Mouse (Mus musculus) CH12.LX (cell line): ENCODE measurements around the gene Map4k4. TPM values are rescaled to one million over a fixed set of nuclear protein-coding genes. Genes with fewer than 3 reads are reported as not detected.

ENCODE experiments used
- DNase-seq: peaks from one replicate; pipeline ENCODE4 v3.0.0-alpha.2; 2013; ENCODE audit errors: extremely low read depth
- H3K27ac ChIP-seq: 2 replicates; pipeline ENCODE4 v1.5.1; 2012; ENCODE audit warnings: low read depth, mild to moderate bottlenecking, control low read depth, moderate library complexity; ENCODE audit not compliant: insufficient read depth
- H3K27me3 ChIP-seq: replicated peaks from 2 replicates; pipeline ENCODE3; 2012; ENCODE audit warnings: inconsistent platforms
- H3K36me3 ChIP-seq, 2 experiments: replicated peaks in 1 of 2; 2 replicates each; pipeline versions ENCODE3 to v1.6.1; 2012; ENCODE audit warnings: inconsistent platforms in 1 of 2, low read length in 1 of 2, mild to moderate bottlenecking in 1 of 2, mixed read lengths in 1 of 2, moderate library complexity in 1 of 2; ENCODE audit not compliant: control insufficient read depth in 1 of 2, insufficient read depth in 1 of 2
- H3K4me1 ChIP-seq, 2 experiments: 2 replicates each; pipeline ENCODE4 v1.6.1; 2012; ENCODE audit warnings: inconsistent platforms in 1 of 2, moderate library complexity in 1 of 2; ENCODE audit not compliant: insufficient read depth in 2 of 2, control insufficient read depth in 1 of 2
- H3K4me2 ChIP-seq: 2 replicates; pipeline ENCODE4 v1.6.1; 2012; ENCODE audit warnings: low read depth, mild to moderate bottlenecking, control low read depth; ENCODE audit not compliant: poor library complexity, insufficient read depth, severe bottlenecking
- H3K4me3 ChIP-seq, 3 experiments: fragments of 150-350 bp in 1 of 3; sonication (generic) in 1 of 3; replicated peaks in 1 of 3; 2 replicates each; pipeline versions ENCODE3 to v1.5.1; 2011 to 2012; ENCODE audit warnings: low read depth in 2 of 3, low read length in 2 of 3, mild to moderate bottlenecking in 2 of 3, moderate library complexity in 2 of 3, control low read depth in 1 of 3, improper control_type of control experiment in 1 of 3, inconsistent platforms in 1 of 3, mixed read lengths in 1 of 3; ENCODE audit not compliant: poor library complexity in 1 of 3
- H3K79me2 ChIP-seq: replicated peaks from 2 replicates; pipeline ENCODE4 v1.6.1; 2012; ENCODE audit warnings: mild to moderate bottlenecking, moderate library complexity; ENCODE audit not compliant: control insufficient read depth, poor library complexity, insufficient read depth, severe bottlenecking; ENCODE audit errors: extremely low read depth
- H3K9ac ChIP-seq: 2 replicates; pipeline ENCODE4 v1.6.1; 2012; ENCODE audit warnings: low read depth, mild to moderate bottlenecking, control low read depth, moderate library complexity; ENCODE audit not compliant: insufficient read depth
- H3K9me3 ChIP-seq: replicated peaks from 2 replicates; pipeline ENCODE3; 2012; ENCODE audit warnings: low read length, inconsistent platforms, mixed read lengths
- CHD1 ChIP-seq: IDR thresholded peaks from 2 replicates; pipeline ENCODE4 v1.6.1; 2012; ENCODE audit warnings: low read depth, low read length, improper control_type of control experiment, inconsistent platforms
- CTCF ChIP-seq, 2 experiments: IDR thresholded peaks in 1 of 2; conservative IDR thresholded peaks in 1 of 2; 2 replicates each; pipeline ENCODE4 v1.5.1; 2011 to 2012; ENCODE audit warnings: low read depth in 2 of 2, low read length in 2 of 2, improper control_type of control experiment in 1 of 2, inconsistent platforms in 1 of 2, mild to moderate bottlenecking in 1 of 2, moderate library complexity in 1 of 2
- E2F4 ChIP-seq: IDR thresholded peaks from 2 replicates; pipeline ENCODE4 v1.6.1; 2011; ENCODE audit warnings: low read depth, low read length, improper control_type of control experiment; ENCODE audit not compliant: insufficient replicate concordance
- ELF1 ChIP-seq: IDR thresholded peaks from 2 replicates; pipeline ENCODE4 v1.6.1; 2014; ENCODE audit warnings: low read depth, mild to moderate bottlenecking, inconsistent platforms, low read length, improper control_type of control experiment
- EP300 ChIP-seq: IDR thresholded peaks from 2 replicates; pipeline ENCODE4 v1.6.1; 2011; ENCODE audit warnings: low read length, improper control_type of control experiment
- ETS1 ChIP-seq: conservative IDR thresholded peaks from 2 replicates; pipeline ENCODE4 v1.6.1; 2012; ENCODE audit warnings: low read depth, mild to moderate bottlenecking, inconsistent platforms, low read length, improper control_type of control experiment, moderate library complexity
- HCFC1 ChIP-seq: IDR thresholded peaks from 2 replicates; pipeline ENCODE4 v1.6.1; 2012; ENCODE audit warnings: low read depth, mild to moderate bottlenecking, inconsistent platforms, low read length, improper control_type of control experiment
- JUND ChIP-seq: conservative IDR thresholded peaks from 2 replicates; pipeline ENCODE4 v1.6.1; 2011; ENCODE audit warnings: low read depth, low read length, improper control_type of control experiment
- MAFK ChIP-seq: IDR thresholded peaks from 2 replicates; pipeline ENCODE4 v1.6.1; 2011; ENCODE audit warnings: low read length, improper control_type of control experiment; ENCODE audit not compliant: insufficient replicate concordance
- MAZ ChIP-seq: IDR thresholded peaks from 2 replicates; pipeline ENCODE4 v1.6.1; 2012; ENCODE audit warnings: low read depth, mild to moderate bottlenecking, inconsistent platforms, low read length, improper control_type of control experiment, moderate library complexity
- MEF2A ChIP-seq: IDR thresholded peaks from 2 replicates; pipeline ENCODE4 v1.6.1; 2014; ENCODE audit warnings: low read depth, mild to moderate bottlenecking, inconsistent platforms, low read length, improper control_type of control experiment, borderline replicate concordance
- NRF1 ChIP-seq: IDR thresholded peaks from 2 replicates; pipeline ENCODE4 v1.6.1; 2014; ENCODE audit warnings: low read depth, mild to moderate bottlenecking, inconsistent platforms, low read length, improper control_type of control experiment, moderate library complexity
- POLR2A ChIP-seq: IDR thresholded peaks from 2 replicates; pipeline ENCODE4 v1.6.1; 2011; ENCODE audit warnings: low read depth, mild to moderate bottlenecking, improper control_type of control experiment, low read length
- POLR2AphosphoS2 ChIP-seq: IDR thresholded peaks from 2 replicates; pipeline ENCODE4 v1.6.1; 2011; ENCODE audit warnings: low read depth, low read length, improper control_type of control experiment
- RAD21 ChIP-seq: IDR thresholded peaks from 2 replicates; pipeline ENCODE4 v1.6.1; 2011; ENCODE audit warnings: low read depth, mild to moderate bottlenecking, low read length, improper control_type of control experiment, moderate library complexity
- TCF12 ChIP-seq: IDR thresholded peaks from 2 replicates; pipeline ENCODE4 v1.6.1; 2014; ENCODE audit warnings: low read depth, mild to moderate bottlenecking, inconsistent platforms, low read length, improper control_type of control experiment
- USF1 ChIP-seq: IDR thresholded peaks from 2 replicates; pipeline ENCODE4 v1.6.1; 2014; ENCODE audit warnings: low read depth, mild to moderate bottlenecking, inconsistent platforms, low read length, improper control_type of control experiment
- USF2 ChIP-seq: conservative IDR thresholded peaks from 2 replicates; pipeline ENCODE4 v1.6.1; 2011; ENCODE audit warnings: low read depth, low read length, improper control_type of control experiment
- ZC3H11A ChIP-seq: IDR thresholded peaks from 2 replicates; pipeline ENCODE4 v1.6.1; 2012; ENCODE audit warnings: low read depth, mild to moderate bottlenecking, inconsistent platforms, low read length, improper control_type of control experiment
- ZMIZ1 ChIP-seq: IDR thresholded peaks from 2 replicates; pipeline ENCODE4 v1.6.1; 2012; ENCODE audit warnings: low read depth, mild to moderate bottlenecking, inconsistent platforms, low read length, improper control_type of control experiment
- dilution Hi-C: fragments of 300-500 bp; cut with MboI; formaldehyde crosslinking; loops from 2 replicates; pipeline ENCODE4 v1.14.3; 2020; ENCODE audit warnings: low sequenced_read_pairs; ENCODE audit not compliant: extremely low pct_unique_long_range_greater_than_20kb, extremely low pct_ligation_motif_present
- in situ Hi-C: fragments of 300-500 bp; cut with MboI; formaldehyde crosslinking; loops from 3 replicates; pipeline ENCODE4 v1.14.3; 2019; ENCODE audit warnings: low sequenced_read_pairs, low pct_ligation_motif_present, low pct_unique_long_range_greater_than_20kb, mixed read lengths
- polyA plus RNA-seq: library from polyadenylated mRNA; unstranded; fragments of >175 nt; gene quantifications from 2 replicates; pipeline ENCODE4 v1.2.1, GENCODE M21; 2012; ENCODE audit warnings: low read depth; ENCODE audit not compliant: insufficient read length
- total RNA-seq, 2 experiments: library from RNA; depleted of rRNA; stranded (reverse); fragments of 300-350 nt in 1 of 2; fragments of >200 nt in 1 of 2; gene quantifications; 2 replicates each; pipeline ENCODE4 v1.2.3; 2012 to 2014

Gene Map4k4
- total and polyA plus RNA-seq, 3 experiments = 21.8 to 46.3 (median 41.0) TPM

GRCm38 (mm10) chr1:39961113-39961512 is 60.4 kb downstream of the Map4k4 start:
- no peak for TF ChIP-seq CTCF (conservative IDR thresholded peaks at IDR 0.05 in 1 of 2, IDR thresholded peaks at IDR 0.05 in 1 of 2; ENCODE audit: low read depth in 2 of 2, low read length in 2 of 2)
- TF ChIP-seq E2F4 = no peak
- TF ChIP-seq ZC3H11A = no peak
- TF ChIP-seq MEF2A = no peak
- no peak for TF ChIP-seq NRF1
- TF ChIP-seq USF1 = no peak
- TF ChIP-seq ELF1 = no peak
- TF ChIP-seq MAZ = no peak
- no peak for TF ChIP-seq TCF12
- TF ChIP-seq JUND = no peak
- no peak for TF ChIP-seq ZMIZ1
- TF ChIP-seq MAFK = no peak
- TF ChIP-seq POLR2AphosphoS2 = no peak
- in situ Hi-C loops (no loop called here), dilution Hi-C loops (no loop called here)
- Histone ChIP-seq H3K4me2 (no peak overlapping the region), H3K4me3 (no peak overlapping the region), H3K27me3 (no peaks in the 10 kb centered on the region), H3K4me1 (peaks cover 15 to 37% of the 10 kb centered on the region in 2 experiments), H3K27ac (no peak overlapping the region), H3K79me2 (no peaks in the 10 kb centered on the region), H3K36me3 (peaks cover 2 to 32% of the 10 kb centered on the region in 2 experiments), H3K9ac (no peak overlapping the region), H3K9me3 (no peaks in the 10 kb centered on the region)
- DNase-seq = no peak

GRCm38 (mm10) chr1:39962321-39962720 is 61.6 kb downstream of the Map4k4 start:
- H3K9ac ChIP-seq = no peak overlapping the region
- H3K27me3 ChIP-seq = no peaks in the 10 kb centered on the region
- H3K9me3 ChIP-seq = no peaks in the 10 kb centered on the region
- in situ Hi-C loops = no loop called here
- peaks cover 2 to 33% of the 10 kb centered on the region in 2 experiments for H3K36me3 ChIP-seq
- no peaks in the 10 kb centered on the region for H3K79me2 ChIP-seq
- no peak overlapping the region for H3K4me2 ChIP-seq
- TF ChIP-seq HCFC1 (no peak), RAD21 (no peak), CHD1 (no peak), EP300 (no peak), POLR2A (no peak), ETS1 (no peak), USF2 (no peak), NRF1 (no peak)
- TF ChIP-seq, all 38 proteins: peak for 0
- Histone ChIP-seq H3K4me3 (no peak overlapping the region), H3K4me1 (peaks cover 15 to 30% of the 10 kb centered on the region in 2 experiments), H3K27ac (no peak overlapping the region)
- DNase-seq = no peak
- dilution Hi-C loops = no loop called here
